Mouse (Mus musculus): ENCODE results near the gene Gipc3.

Gipc3 gene

GRCm38 (mm10) chr10:81346453-81347067 lies 3.5 kb upstream of the Gipc3 start:
- no peak for DNase-seq (ENCODE audit: low read depth, low spot score)

GRCm38 (mm10) chr10:81345162-81345534 lies 2.1 kb upstream of the Gipc3 start:
- DNase-seq (ENCODE audit: low read depth, low spot score) = no peak

GRCm38 (mm10) chr10:81344421-81345161 lies 1.5 kb upstream of the Gipc3 start:
- DNase-seq (ENCODE audit: low read depth, low spot score) = no peak

- no peak for DNase-seq (ENCODE audit: low read depth, low spot score)
Measured at GRCm38 (mm10) chr10:81341333-81341949, 1.6 kb downstream of the Gipc3 start.

- no peak for DNase-seq (ENCODE audit: low read depth, low spot score)
Measured at GRCm38 (mm10) chr10:81340551-81341332, 2.3 kb downstream of the Gipc3 start.

- DNase-seq (ENCODE audit: low read depth, low spot score) = no peak
Measured at GRCm38 (mm10) chr10:81336558-81336957, 6.5 kb downstream of the Gipc3 start.

- DNase-seq (ENCODE audit: low read depth, low spot score) = no peak
Measured at GRCm38 (mm10) chr10:81335393-81336340, 7.4 kb downstream of the Gipc3 start.

- DNase-seq (ENCODE audit: low read depth, low spot score) = no peak
Measured at GRCm38 (mm10) chr10:81334324-81334723, 8.7 kb downstream of the Gipc3 start.

GRCm38 (mm10) chr10:81332277-81332676 lies 10.8 kb downstream of the Gipc3 start:
- no peak for DNase-seq (ENCODE audit: low read depth, low spot score)

GRCm38 (mm10) chr10:81330007-81330406 lies 13.1 kb downstream of the Gipc3 start:
- DNase-seq (ENCODE audit: low read depth, low spot score) = no peak

GRCm38 (mm10) chr10:81329194-81329975 lies 13.7 kb downstream of the Gipc3 start:
- no peak for DNase-seq (ENCODE audit: low read depth, low spot score)

- no peak for DNase-seq (ENCODE audit: low read depth, low spot score)
Measured at GRCm38 (mm10) chr10:81328386-81328785, 14.7 kb downstream of the Gipc3 start, which contains the start of gene Tbxa2r. Gene Tbxa2r, plus strand, starts transcription at chr10:81328731.

- DNase-seq (ENCODE audit: low read depth, low spot score) = no peak
Measured at GRCm38 (mm10) chr10:81327959-81328358, 15.1 kb downstream of the Gipc3 start.

- no peak for DNase-seq (ENCODE audit: low read depth, low spot score)
Measured at GRCm38 (mm10) chr10:81326858-81327257, 16.2 kb downstream of the Gipc3 start.

- DNase-seq (ENCODE audit: low read depth, low spot score) = no peak
Measured at GRCm38 (mm10) chr10:81325781-81326180, 17.3 kb downstream of the Gipc3 start.

GRCm38 (mm10) chr10:81325176-81325575 lies 17.9 kb downstream of the Gipc3 start:
- no peak for DNase-seq (ENCODE audit: low read depth, low spot score)

- DNase-seq (ENCODE audit: low read depth, low spot score) = no peak
Measured at GRCm38 (mm10) chr10:81323791-81324530, 19.1 kb downstream of the Gipc3 start.

- DNase-seq (ENCODE audit: low read depth, low spot score) = no peak
Measured at GRCm38 (mm10) chr10:81323141-81323775, 19.8 kb downstream of the Gipc3 start.

- DNase-seq (ENCODE audit: low read depth, low spot score) = no peak
Measured at GRCm38 (mm10) chr10:81322444-81322843, 20.6 kb downstream of the Gipc3 start.
